Mouse (Mus musculus) kidney, embryonic 16.5 days (tissue): Measurements from ENCODE around the gene Pgpep1. TPM values are rescaled to one million over a fixed set of nuclear protein-coding genes. Genes with fewer than 3 reads are reported as not detected.
A peak's percentile ranks its signal among the peaks of the same experiment; 100 is the strongest.

Source experiments
- ATAC-seq: fragments of 200-750 bp; cut with Nextera tagmentation; 2 replicates; pipeline ENCODE4 v1.8.0; 2017; ENCODE audit warnings: moderate TSS enrichment; ENCODE audit not compliant: low FRiP score, low TSS enrichment
- H3K27ac ChIP-seq: fragments of 300-500 bp; sonication (generic); 2 replicates; pipeline ENCODE4 v1.5.1; 2014; ENCODE audit warnings: low read length
- H3K27me3 ChIP-seq: fragments of 300-500 bp; sonication (generic); 2 replicates; pipeline ENCODE4 v1.6.1; 2014; ENCODE audit warnings: low read length, control low read depth, mixed read lengths; ENCODE audit not compliant: insufficient read depth
- H3K36me3 ChIP-seq: fragments of 300-500 bp; sonication (generic); 2 replicates; pipeline ENCODE4 v1.6.1; 2014; ENCODE audit warnings: low read length, control low read depth, mixed read lengths; ENCODE audit not compliant: insufficient read depth
- H3K4me1 ChIP-seq: fragments of 300-500 bp; sonication (generic); 2 replicates; pipeline ENCODE4 v1.6.1; 2014; ENCODE audit warnings: low read length, control low read depth, mixed read lengths; ENCODE audit not compliant: insufficient read depth
- H3K4me2 ChIP-seq: fragments of 300-500 bp; sonication (generic); replicated peaks from 2 replicates; pipeline ENCODE4 v1.6.1; 2014; ENCODE audit warnings: low read depth, low read length
- H3K4me3 ChIP-seq: fragments of 300-500 bp; sonication (generic); 2 replicates; pipeline ENCODE4 v1.5.1; 2014; ENCODE audit warnings: mild to moderate bottlenecking, low read length
- H3K9ac ChIP-seq: fragments of 300-500 bp; sonication (generic); replicated peaks from 2 replicates; pipeline ENCODE4 v1.6.1; 2014; ENCODE audit warnings: low read length
- H3K9me3 ChIP-seq: fragments of 300-500 bp; sonication (generic); 2 replicates; pipeline ENCODE4 v1.6.1; 2016; ENCODE audit warnings: low read length, control low read depth
- WGBS: fragments of 180-500 bp; shearing (Covaris S2); extraction: QIAGEN DNeasy Blood & Tissue Kit; methylation state at CpG from one replicate; pipeline ENCODE4 v1.1.7; 2014; 5-methylcytosine and 5-hydroxymethylcytosine counted together
- polyA plus RNA-seq: library from polyadenylated mRNA; unstranded; fragments of >200 nt; fragmentation: Nextera tagmentation; extraction: Ambion mirVana; gene quantifications from 2 replicates; pipeline ENCODE4 v1.2.1, GENCODE M21; 2015

Pgpep1 gene
- 88.5 TPM in 2 replicates for polyA plus RNA-seq

DNA sequence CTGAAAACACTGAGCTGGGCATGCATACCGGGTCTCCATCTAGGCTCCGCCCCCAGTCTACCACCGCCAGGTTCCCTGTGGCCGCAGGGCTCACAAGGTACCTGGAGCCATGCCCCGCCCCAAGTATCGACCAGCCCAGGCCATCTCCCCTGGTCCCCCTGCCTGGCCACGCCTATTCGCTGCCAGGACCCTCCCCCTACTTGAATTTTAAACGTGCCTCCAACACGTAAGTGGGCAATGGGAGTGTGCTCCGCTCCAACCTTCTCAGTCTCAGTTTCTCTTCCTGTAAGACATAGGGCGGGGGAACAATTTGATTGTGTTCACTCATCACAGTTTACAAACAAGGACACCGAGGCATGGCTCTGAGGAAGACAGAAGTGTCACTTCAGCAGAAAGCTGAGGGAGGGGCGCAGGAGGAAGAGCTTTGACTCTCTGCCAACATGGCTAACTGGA lies at the start of gene Pgpep1:
Gene Pgpep1 (minus strand): TSS at position 116 of the 453 bp plus-strand sequence.
- Histone ChIP-seq H3K9me3 (no peaks in the 10 kb centered on the region), H3K27ac (peak within 1 kb of the TSS; percentile 84), H3K4me3 (peak within 1 kb of the TSS; percentile 69), H3K4me2 (peak within 1 kb of the TSS; percentile 98), H3K4me1 (peaks cover 27% of the 10 kb centered on the region), H3K9ac (peak within 1 kb of the TSS; percentile 80), H3K27me3 (no peaks in the 10 kb centered on the region), H3K36me3 (peaks cover 11% of the 10 kb centered on the region)
- peak; percentile 86 for ATAC-seq
- 2% methylated on average over 14 of the region's 14 CpGs for WGBS

GRCm38 (mm10) chr8:70709794-70710193 lies 49.6 kb upstream of the Pgpep1 start:
- no peak overlapping the region for H3K9ac ChIP-seq
- H3K4me2 ChIP-seq = no peak overlapping the region
- no peak overlapping the region for H3K27ac ChIP-seq
- H3K27me3 ChIP-seq = no peaks in the 10 kb centered on the region
- H3K9me3 ChIP-seq = no peaks in the 10 kb centered on the region
- ATAC-seq = no peak
- no peaks in the 10 kb centered on the region for H3K36me3 ChIP-seq
- H3K4me3 ChIP-seq = no peak overlapping the region
- WGBS = 91% methylated on average over 9 of the region's 9 CpGs
- peaks cover 6% of the 10 kb centered on the region for H3K4me1 ChIP-seq

- no peaks in the 10 kb centered on the region for H3K9me3 ChIP-seq
- peaks cover 2% of the 10 kb centered on the region; the same call in 1 of the 2 replicates for H3K4me1 ChIP-seq
- no peak overlapping the region for H3K4me3 ChIP-seq
- no peak overlapping the region for H3K4me2 ChIP-seq
- H3K27ac ChIP-seq = no peak overlapping the region
- ATAC-seq = no peak
- H3K36me3 ChIP-seq = peaks cover 5% of the 10 kb centered on the region; the same call in 1 of the 2 replicates
- WGBS = 91% methylated on average over 14 of the region's 14 CpGs
- H3K9ac ChIP-seq = no peak overlapping the region
- H3K27me3 ChIP-seq = no peaks in the 10 kb centered on the region
Measured at GRCm38 (mm10) chr8:70708281-70708680, 48.1 kb upstream of the Pgpep1 start.

DNA sequence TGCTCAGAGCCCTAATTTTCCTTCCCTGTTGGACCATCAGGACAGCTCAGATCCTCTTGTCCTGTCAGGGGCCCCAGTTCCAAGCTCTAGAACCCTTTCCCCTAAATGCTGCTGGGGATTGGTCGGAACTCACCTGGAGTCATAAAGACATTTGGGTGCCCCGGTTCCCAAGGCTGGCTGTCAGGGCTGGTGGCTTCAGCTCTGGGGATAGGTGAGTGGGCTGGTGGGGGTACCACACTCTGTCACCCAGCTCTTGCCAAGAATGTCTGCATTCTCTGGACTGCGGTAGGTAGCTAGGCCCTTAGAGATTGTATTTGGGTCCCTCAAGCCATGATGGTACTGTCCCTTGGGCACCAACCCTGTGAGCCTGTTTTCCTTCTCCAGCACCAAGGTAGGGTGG lies 43.1 kb upstream of the Pgpep1 start, which contains the start of gene Iqcn:
Gene Iqcn (plus strand): TSS at position 171 of the 400 bp plus-strand sequence.
- ATAC-seq = no peak
- no peak within 1 kb of the TSS; the same call in 1 of the 2 replicates for H3K27ac ChIP-seq
- H3K4me2 ChIP-seq = no peak within 1 kb of the TSS
- no peak within 1 kb of the TSS for H3K4me3 ChIP-seq
- H3K27me3 ChIP-seq = no peaks in the 10 kb centered on the region
- H3K36me3 ChIP-seq = peaks cover 23% of the 10 kb centered on the region; the same call in 1 of the 2 replicates
- peaks cover 19% of the 10 kb centered on the region for H3K4me1 ChIP-seq
- 92% methylated on average over 3 of the region's 3 CpGs for WGBS
- no peaks in the 10 kb centered on the region for H3K9me3 ChIP-seq
- no peak within 1 kb of the TSS for H3K9ac ChIP-seq

GRCm38 (mm10) chr8:70702842-70703182 lies 42.6 kb upstream of the Pgpep1 start:
- 78% methylated on average over 3 of the region's 3 CpGs for WGBS

GRCm38 (mm10) chr8:70701982-70702841 lies 42.0 kb upstream of the Pgpep1 start:
- Histone ChIP-seq H3K27ac (no peak overlapping the region; the same call in 1 of the 2 replicates), H3K36me3 (peaks cover 23% of the 10 kb centered on the region; the same call in 1 of the 2 replicates), H3K4me3 (peak overlapping the region; percentile 90; the same call in 1 of the 2 replicates), H3K27me3 (no peaks in the 10 kb centered on the region), H3K9ac (no peak overlapping the region), H3K4me2 (peak overlapping the region; percentile 70), H3K9me3 (no peaks in the 10 kb centered on the region), H3K4me1 (peaks cover 29% of the 10 kb centered on the region)
- ATAC-seq = no peak
- 69% methylated on average over 2 of the region's 2 CpGs for WGBS

More at GRCm38 (mm10) chr8:70702842-70703182, 42.6 kb upstream of the Pgpep1 start:
- no peak overlapping the region for H3K9ac ChIP-seq
- peaks cover 23% of the 10 kb centered on the region for H3K4me1 ChIP-seq
- no peak overlapping the region for H3K4me3 ChIP-seq
- H3K36me3 ChIP-seq = peaks cover 23% of the 10 kb centered on the region; the same call in 1 of the 2 replicates
- H3K27ac ChIP-seq = no peak overlapping the region; the same call in 1 of the 2 replicates
- H3K9me3 ChIP-seq = no peaks in the 10 kb centered on the region
- H3K27me3 ChIP-seq = no peaks in the 10 kb centered on the region
- no peak overlapping the region for H3K4me2 ChIP-seq
- ATAC-seq = no peak

DNA sequence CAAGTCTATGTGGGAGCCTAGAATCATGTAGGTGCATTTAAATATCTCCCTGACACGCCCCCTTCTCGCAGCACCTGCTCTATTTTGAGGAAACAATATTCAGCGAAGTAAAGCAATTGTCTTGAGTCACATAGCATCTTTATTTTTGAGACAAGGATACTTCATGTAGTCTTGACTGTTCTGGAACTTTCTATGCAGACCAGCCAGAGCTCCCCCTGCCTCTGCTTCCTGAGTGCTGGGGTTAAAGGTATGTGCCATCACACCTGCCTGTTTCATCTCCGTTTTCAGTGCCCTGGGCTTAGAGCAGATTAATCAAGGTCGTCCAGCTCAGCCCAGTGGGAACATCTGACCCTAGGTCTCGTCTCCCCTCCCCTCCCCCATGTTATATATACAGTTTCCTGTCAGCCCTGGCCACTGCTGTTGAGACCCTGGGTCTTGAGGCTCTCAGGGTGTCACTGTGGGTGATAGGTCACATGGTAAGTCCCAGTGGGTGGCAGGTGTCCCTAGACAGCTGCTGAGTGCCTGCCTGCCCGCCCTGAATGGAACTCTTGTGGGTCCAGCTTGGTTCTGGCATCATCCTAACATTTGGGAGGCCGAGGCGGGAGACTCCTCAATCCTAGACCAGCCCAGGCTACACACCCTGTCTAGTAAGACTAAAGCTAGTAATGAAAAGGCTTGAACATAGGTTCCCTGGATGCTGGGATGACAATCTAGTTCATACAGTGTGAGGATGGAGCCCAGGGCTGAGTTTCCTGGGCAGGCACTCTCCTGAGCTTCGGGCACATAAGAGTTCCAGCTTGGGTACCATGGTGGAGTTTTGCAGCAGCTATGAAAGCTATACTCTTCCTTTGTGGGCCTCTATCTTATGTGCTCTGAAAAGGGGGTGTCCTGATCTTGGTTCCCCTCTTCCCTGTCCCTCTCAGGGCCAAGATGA lies 41.1 kb upstream of the Pgpep1 start:
- H3K27ac ChIP-seq = peak overlapping the region; percentile 98; the same call in 1 of the 2 replicates
- peak overlapping the region; percentile 90 for H3K4me3 ChIP-seq
- H3K9ac ChIP-seq = peak overlapping the region; percentile 99
- WGBS = 51% methylated on average over 10 of the region's 10 CpGs
- H3K36me3 ChIP-seq = peaks cover 23% of the 10 kb centered on the region; the same call in 1 of the 2 replicates
- H3K4me2 ChIP-seq = peak overlapping the region; percentile 70
- peaks cover 38% of the 10 kb centered on the region for H3K4me1 ChIP-seq
- no peaks in the 10 kb centered on the region for H3K9me3 ChIP-seq
- no peak for ATAC-seq
- H3K27me3 ChIP-seq = no peaks in the 10 kb centered on the region

GRCm38 (mm10) chr8:70700555-70700922 lies 40.4 kb upstream of the Pgpep1 start:
- H3K9ac ChIP-seq = peak overlapping the region; percentile 99
- WGBS = under 1% methylated on average over 14 of the region's 20 CpGs

DNA sequence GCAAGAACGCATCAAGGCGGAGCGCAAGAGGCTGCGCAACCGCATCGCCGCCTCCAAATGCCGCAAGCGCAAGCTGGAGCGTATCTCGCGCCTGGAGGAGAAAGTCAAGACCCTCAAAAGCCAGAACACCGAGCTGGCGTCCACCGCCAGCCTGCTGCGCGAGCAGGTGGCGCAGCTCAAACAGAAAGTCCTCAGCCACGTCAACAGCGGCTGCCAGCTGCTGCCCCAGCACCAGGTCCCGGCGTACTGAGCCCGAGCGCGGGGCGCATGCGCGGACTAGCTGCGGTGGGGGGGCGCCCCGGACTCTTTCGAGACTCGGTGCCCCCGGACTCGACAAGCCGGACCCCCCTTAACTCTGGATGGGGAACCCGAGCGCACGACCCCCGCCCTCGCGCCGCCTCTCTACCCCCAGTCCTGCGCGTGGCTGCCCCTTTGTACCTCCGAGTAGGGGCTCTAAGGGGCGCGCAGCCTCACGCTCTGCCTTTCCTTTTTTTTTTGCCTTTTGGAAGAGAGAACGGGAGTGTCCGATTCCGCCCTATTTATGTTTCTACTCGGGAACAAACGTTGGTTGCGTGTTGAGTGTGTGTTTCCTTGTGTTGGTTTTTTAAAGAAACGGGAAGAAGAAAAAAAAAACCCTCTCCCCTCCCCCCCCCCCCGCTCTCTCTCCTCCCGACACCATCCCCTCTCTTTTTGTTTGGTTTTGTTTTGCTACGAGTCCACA lies 39.8 kb upstream of the Pgpep1 start:
- H3K36me3 ChIP-seq = peaks cover 23% of the 10 kb centered on the region; the same call in 1 of the 2 replicates
- peak overlapping the region; percentile 99 for H3K9ac ChIP-seq
- H3K27ac ChIP-seq = peak overlapping the region; percentile 98
- no peaks in the 10 kb centered on the region for H3K27me3 ChIP-seq
- H3K4me2 ChIP-seq = peak overlapping the region; percentile 70
- H3K4me1 ChIP-seq = peaks cover 52% of the 10 kb centered on the region
- 0% methylated on average over 59 of the region's 59 CpGs for WGBS
- H3K4me3 ChIP-seq = peak overlapping the region; percentile 90
- no peak for ATAC-seq
- H3K9me3 ChIP-seq = no peaks in the 10 kb centered on the region

More at GRCm38 (mm10) chr8:70700555-70700922, 40.4 kb upstream of the Pgpep1 start:
- H3K9me3 ChIP-seq = no peaks in the 10 kb centered on the region
- H3K27me3 ChIP-seq = no peaks in the 10 kb centered on the region
- peaks cover 46% of the 10 kb centered on the region for H3K4me1 ChIP-seq
- peaks cover 23% of the 10 kb centered on the region; the same call in 1 of the 2 replicates for H3K36me3 ChIP-seq
- H3K4me3 ChIP-seq = peak overlapping the region; percentile 90
- H3K27ac ChIP-seq = peak overlapping the region; percentile 98
- H3K4me2 ChIP-seq = peak overlapping the region; percentile 70
- ATAC-seq = no peak
